Mouse (Mus musculus) embryonic facial prominence, embryonic 12.5 days (tissue): ENCODE data around the gene Pttg1ip. TPM values are rescaled to one million over a fixed set of nuclear protein-coding genes. Genes with fewer than 3 reads are reported as not detected.

Source experiments
- ATAC-seq: fragments of 200-750 bp; cut with Nextera tagmentation; 2 replicates; pipeline ENCODE4 v1.8.0; 2017; ENCODE audit not compliant: insufficient number of reproducible peaks, insufficient read depth, low FRiP score, low TSS enrichment
- H3K27ac ChIP-seq: fragments of 300-500 bp; sonication (generic); 2 replicates; pipeline ENCODE4 v1.5.1; 2016; ENCODE audit warnings: mild to moderate bottlenecking
- H3K27me3 ChIP-seq: fragments of 300-500 bp; sonication (generic); 2 replicates; pipeline ENCODE4 v1.6.1; 2016; ENCODE audit warnings: mild to moderate bottlenecking, moderate library complexity
- H3K36me3 ChIP-seq: fragments of 300-500 bp; sonication (generic); 2 replicates; pipeline ENCODE4 v1.6.1; 2016; ENCODE audit warnings: mild to moderate bottlenecking
- H3K4me1 ChIP-seq: fragments of 300-500 bp; sonication (generic); 2 replicates; pipeline ENCODE4 v1.6.1; 2016
- H3K4me2 ChIP-seq: fragments of 300-500 bp; sonication (generic); replicated peaks from 2 replicates; pipeline ENCODE4 v1.6.1; 2016; ENCODE audit warnings: mild to moderate bottlenecking, moderate library complexity
- H3K4me3 ChIP-seq: fragments of 300-500 bp; sonication (generic); 2 replicates; pipeline ENCODE4 v1.5.1; 2016; ENCODE audit warnings: mild to moderate bottlenecking
- H3K9ac ChIP-seq: fragments of 300-500 bp; sonication (generic); 2 replicates; pipeline ENCODE4 v1.6.1; 2016; ENCODE audit warnings: mild to moderate bottlenecking, moderate library complexity
- H3K9me3 ChIP-seq: fragments of 300-500 bp; sonication (generic); 2 replicates; pipeline ENCODE4 v1.6.1; 2016; ENCODE audit warnings: mild to moderate bottlenecking, moderate library complexity
- WGBS: fragments of 180-500 bp; shearing (Covaris S2); methylation state at CpG from one replicate; pipeline ENCODE4 v1.1.7; 2016; 5-methylcytosine and 5-hydroxymethylcytosine counted together
- polyA plus RNA-seq: library from polyadenylated mRNA; unstranded; fragments of >200 nt; fragmentation: Nextera tagmentation; extraction: Ambion mirVana; gene quantifications from 2 replicates; pipeline ENCODE4 v1.2.1, GENCODE M21; 2016

The Pttg1ip gene
- polyA plus RNA-seq, 1 experiment from 2014 or later: 94.4 TPM

DNA sequence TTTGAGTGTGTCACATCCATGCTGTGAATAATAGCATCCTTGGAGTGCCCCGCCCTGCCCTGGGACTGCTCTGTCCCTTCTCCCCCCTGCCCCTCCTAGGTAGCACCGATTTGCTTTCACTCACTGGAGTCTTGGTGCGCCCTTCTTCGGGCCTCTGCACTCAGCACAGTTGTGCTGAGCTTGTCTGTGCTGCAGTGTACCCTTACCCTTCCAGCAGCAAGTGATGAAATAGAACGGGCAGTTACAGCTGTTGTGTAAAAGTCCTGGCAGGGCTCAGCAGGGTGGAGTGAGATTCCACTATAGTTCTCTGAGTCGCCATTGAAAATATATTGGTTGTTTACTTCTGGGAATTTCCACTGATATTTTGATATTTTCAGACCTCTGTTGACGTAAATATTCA lies 44.5 kb downstream of the Pttg1ip start:
- no peak overlapping the region for H3K4me3 ChIP-seq
- H3K9me3 ChIP-seq: no peaks in the 10 kb centered on the region
- no peak overlapping the region for H3K27ac ChIP-seq
- H3K27me3 ChIP-seq: no peaks in the 10 kb centered on the region
- H3K9ac ChIP-seq: no peak overlapping the region
- no peak overlapping the region for H3K4me2 ChIP-seq
- H3K36me3 ChIP-seq: no peaks in the 10 kb centered on the region
- WGBS: 87% methylated on average over 7 of the region's 7 CpGs
- H3K4me1 ChIP-seq: peaks cover 21% of the 10 kb centered on the region
- no peak for ATAC-seq

DNA sequence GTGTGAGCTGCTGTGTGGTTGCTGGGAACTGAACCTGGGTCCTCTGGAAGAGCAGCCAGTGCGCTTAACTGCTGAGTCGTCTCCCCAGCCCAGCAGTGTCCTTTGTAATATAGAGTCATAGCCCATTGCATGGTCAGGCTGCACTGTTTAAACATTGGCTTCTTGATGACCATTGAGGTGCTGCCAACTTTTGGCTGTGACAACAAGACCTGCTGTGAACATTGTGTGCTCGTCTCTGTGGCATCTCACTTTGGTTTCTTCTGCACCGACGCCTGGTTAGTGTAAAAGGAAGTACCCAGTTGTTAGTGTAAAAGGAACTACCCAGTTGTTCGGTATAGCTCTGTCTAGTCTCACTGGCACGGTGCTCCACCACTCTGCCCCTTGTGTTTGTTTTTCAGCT lies 45.1 kb downstream of the Pttg1ip start:
- Histone ChIP-seq H3K36me3 (peaks cover 5% of the 10 kb centered on the region; the same call in 1 of the 2 replicates), H3K27ac (no peak overlapping the region), H3K27me3 (no peaks in the 10 kb centered on the region), H3K9me3 (no peaks in the 10 kb centered on the region), H3K4me1 (peaks cover 21% of the 10 kb centered on the region), H3K4me2 (no peak overlapping the region), H3K9ac (no peak overlapping the region), H3K4me3 (no peak overlapping the region)
- ATAC-seq: no peak
- 83% methylated on average over 7 of the region's 7 CpGs for WGBS

DNA sequence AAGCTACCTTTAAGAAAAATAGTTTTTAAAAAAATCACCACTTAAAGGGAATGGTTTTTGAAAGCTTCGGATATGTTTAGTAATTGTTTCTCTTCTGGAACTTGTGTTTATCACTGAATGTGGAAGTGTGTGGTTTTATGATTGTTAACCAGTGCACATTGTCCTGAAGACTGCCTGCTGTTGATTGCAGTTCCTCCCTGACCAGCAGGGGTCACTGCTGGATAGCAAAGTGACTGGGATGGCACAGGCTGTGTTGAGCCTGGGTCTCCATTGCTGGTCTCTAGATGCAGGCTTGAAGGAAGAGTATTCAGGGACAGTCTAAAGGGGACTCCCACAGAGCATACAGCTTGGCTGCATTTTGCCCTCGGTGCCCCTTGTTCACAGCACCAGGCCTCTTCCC lies 46.0 kb downstream of the Pttg1ip start:
- H3K9ac ChIP-seq: no peak overlapping the region
- H3K4me1 ChIP-seq: peaks cover 21% of the 10 kb centered on the region
- no peaks in the 10 kb centered on the region for H3K27me3 ChIP-seq
- ATAC-seq: peak; percentile 49; the same call in 1 of the 2 replicates
- no peak overlapping the region for H3K27ac ChIP-seq
- 45% methylated on average over 2 of the region's 2 CpGs for WGBS
- no peak overlapping the region for H3K4me2 ChIP-seq
- H3K36me3 ChIP-seq: peaks cover 12% of the 10 kb centered on the region
- no peaks in the 10 kb centered on the region for H3K9me3 ChIP-seq
- no peak overlapping the region for H3K4me3 ChIP-seq

DNA sequence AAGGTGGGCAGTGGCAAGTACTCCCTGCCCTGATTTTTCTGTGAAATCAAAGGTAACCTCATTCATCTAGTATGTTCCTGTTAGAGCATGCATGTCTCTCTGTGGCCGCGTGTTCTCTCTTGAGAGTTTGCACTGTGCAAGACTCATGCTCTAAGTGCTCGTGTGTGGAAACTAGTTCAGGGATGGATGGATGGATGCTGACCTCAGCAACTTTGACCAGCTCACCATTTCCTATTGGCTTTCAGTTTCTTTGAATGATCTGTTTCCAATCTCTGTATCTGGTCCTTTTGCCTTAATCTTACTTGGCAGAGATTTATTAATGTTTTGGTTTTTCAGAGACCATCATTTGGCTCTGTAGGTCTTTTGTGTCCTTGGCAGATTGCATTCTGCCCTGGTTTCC lies 47.6 kb downstream of the Pttg1ip start:
- Histone ChIP-seq H3K27me3 (no peaks in the 10 kb centered on the region), H3K9me3 (no peaks in the 10 kb centered on the region), H3K36me3 (peaks cover 25% of the 10 kb centered on the region), H3K9ac (no peak overlapping the region), H3K4me3 (no peak overlapping the region), H3K27ac (no peak overlapping the region), H3K4me1 (peaks cover 9% of the 10 kb centered on the region), H3K4me2 (no peak overlapping the region)
- 87% methylated on average over 3 of the region's 3 CpGs for WGBS
- ATAC-seq: no peak

DNA sequence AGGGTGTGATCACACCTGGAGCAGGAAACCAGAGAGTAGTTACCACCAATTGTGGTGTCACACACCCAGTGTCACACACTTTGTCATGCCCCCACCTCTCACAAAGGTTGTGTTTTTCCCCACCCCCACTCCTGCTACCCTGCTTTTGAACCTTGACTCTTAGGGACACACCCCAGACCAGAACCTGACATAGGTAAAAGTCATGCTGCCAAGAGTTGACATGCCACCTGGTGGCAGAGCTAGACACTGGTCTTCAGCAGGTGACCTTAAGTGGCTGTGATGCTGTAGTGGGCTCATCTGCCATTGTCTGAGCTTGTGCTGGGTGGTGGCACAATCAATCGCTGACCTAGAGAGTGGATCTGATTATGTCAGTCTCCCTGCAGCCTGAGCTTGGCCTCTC lies 48.5 kb downstream of the Pttg1ip start:
- 85% methylated on average over 1 of the region's 1 CpGs for WGBS
- H3K27ac ChIP-seq: no peak overlapping the region
- no peaks in the 10 kb centered on the region for H3K27me3 ChIP-seq
- no peak overlapping the region for H3K9ac ChIP-seq
- peaks cover 30% of the 10 kb centered on the region for H3K36me3 ChIP-seq
- no peak overlapping the region for H3K4me3 ChIP-seq
- H3K4me2 ChIP-seq: no peak overlapping the region
- peaks cover under 1% of the 10 kb centered on the region for H3K4me1 ChIP-seq
- no peak for ATAC-seq
- H3K9me3 ChIP-seq: no peaks in the 10 kb centered on the region

DNA sequence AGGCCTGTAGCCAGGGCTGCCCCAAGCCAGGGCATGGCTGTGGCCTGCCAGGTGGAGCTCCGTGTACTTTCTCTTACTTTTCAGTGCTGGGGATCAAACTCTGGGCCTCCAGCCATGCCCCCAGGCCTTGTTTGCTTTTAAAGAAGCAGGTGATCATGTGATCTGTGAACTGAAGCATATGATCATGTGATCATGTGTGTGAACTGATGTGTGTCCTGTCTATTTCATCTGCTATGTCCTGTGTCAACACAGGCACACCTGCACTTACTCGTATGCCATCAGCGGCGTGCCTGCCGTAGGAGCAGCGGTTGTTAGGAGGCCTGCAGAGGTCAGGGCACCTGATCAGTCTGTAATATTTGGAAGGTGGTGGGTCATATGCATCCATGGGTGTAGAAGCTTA lies 52.5 kb downstream of the Pttg1ip start:
- Histone ChIP-seq H3K9ac (no peak overlapping the region), H3K4me3 (no peak overlapping the region), H3K27ac (no peak overlapping the region), H3K9me3 (no peaks in the 10 kb centered on the region), H3K4me2 (no peak overlapping the region), H3K4me1 (no peaks in the 10 kb centered on the region), H3K27me3 (no peaks in the 10 kb centered on the region), H3K36me3 (peaks cover 36% of the 10 kb centered on the region)
- no peak for ATAC-seq
- WGBS: 82% methylated on average over 6 of the region's 6 CpGs

DNA sequence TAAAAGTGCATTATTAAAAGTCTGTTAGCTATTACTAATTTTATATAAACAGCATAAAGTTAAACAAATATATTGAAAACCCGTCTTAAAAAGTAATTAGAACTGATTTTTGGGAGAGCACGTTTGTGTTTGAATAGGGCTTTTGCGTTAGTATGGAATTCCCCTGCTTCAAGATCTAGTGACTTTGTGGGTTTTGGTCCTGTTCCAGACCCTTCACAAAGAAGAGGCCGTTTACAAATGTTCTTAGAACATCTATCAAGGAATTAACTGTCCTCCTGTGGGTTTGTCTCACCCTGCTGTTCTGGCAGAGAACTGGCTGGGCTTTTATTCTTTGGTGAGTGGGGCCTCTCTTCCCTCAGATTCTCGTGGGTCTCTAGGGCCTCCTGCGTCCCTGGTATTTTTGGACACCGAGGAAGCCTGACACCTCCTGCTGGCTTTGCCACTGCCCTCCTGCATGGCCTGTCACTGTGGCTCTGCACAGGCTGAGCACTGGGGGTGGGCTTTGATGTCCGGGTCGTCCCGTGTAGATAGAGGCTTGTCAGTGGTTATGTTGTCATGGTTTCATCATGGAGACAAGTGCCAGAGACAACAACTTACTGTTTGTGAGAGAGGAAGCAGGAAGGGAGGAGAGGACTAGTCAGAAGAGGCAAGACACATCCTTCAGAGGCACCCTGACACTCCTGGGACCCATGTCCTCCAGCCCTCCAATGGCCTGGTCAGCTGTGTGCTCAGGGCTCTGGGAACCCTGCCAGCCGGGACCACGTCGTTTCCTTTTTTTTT lies 53.1 kb downstream of the Pttg1ip start:
- no peaks in the 10 kb centered on the region for H3K9me3 ChIP-seq
- peaks cover 36% of the 10 kb centered on the region for H3K36me3 ChIP-seq
- WGBS: 75% methylated on average over 13 of the region's 13 CpGs

DNA sequence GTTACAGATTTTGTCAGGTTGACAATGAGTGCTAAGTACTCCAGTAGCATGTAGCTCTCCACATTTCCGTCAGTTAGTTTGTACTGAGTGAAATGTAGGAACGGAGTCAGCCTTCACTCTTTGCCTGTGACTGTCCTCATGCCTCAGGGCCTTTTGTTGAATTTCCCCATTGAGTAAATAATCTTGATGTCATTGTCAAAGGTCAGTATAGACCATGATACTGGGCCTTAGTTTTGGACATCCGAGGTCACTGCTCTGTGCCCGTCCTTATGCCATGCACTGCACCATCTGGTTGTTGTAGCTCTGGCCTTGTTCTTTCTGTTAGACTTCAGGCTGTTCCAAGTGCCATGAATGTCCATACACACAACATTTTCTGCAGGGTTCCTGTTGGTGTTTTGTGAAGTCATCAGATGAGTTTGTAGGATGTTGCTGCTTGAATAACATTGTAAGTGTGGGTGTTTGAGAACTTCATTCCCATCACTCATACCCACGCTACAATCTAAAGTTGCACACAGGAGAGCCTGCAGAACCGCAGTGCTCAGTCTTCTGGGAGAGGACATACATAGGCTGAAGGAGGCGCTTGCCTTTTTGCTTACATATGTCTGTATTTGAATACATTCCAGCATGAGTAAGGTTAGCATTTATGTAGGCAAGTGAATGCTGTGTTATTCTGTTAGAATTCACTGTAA lies 54.9 kb downstream of the Pttg1ip start:
- H3K9ac ChIP-seq: no peak overlapping the region
- no peak overlapping the region for H3K4me3 ChIP-seq
- no peaks in the 10 kb centered on the region for H3K9me3 ChIP-seq
- H3K4me2 ChIP-seq: no peak overlapping the region
- H3K36me3 ChIP-seq: peaks cover 48% of the 10 kb centered on the region
- no peaks in the 10 kb centered on the region for H3K4me1 ChIP-seq
- H3K27me3 ChIP-seq: no peaks in the 10 kb centered on the region
- ATAC-seq: no peak
- 88% methylated on average over 7 of the region's 7 CpGs for WGBS
- H3K27ac ChIP-seq: no peak overlapping the region

More for the DNA sequence above, 53.1 kb downstream of the Pttg1ip start:
- Histone ChIP-seq H3K4me1 (no peaks in the 10 kb centered on the region), H3K27ac (0 out of 2 replicates have a peak overlapping the region, but pooled peaks have one; percentile 36), H3K9ac (no peak overlapping the region), H3K4me2 (no peak overlapping the region), H3K27me3 (no peaks in the 10 kb centered on the region), H3K4me3 (no peak overlapping the region)
- no peak for ATAC-seq

DNA sequence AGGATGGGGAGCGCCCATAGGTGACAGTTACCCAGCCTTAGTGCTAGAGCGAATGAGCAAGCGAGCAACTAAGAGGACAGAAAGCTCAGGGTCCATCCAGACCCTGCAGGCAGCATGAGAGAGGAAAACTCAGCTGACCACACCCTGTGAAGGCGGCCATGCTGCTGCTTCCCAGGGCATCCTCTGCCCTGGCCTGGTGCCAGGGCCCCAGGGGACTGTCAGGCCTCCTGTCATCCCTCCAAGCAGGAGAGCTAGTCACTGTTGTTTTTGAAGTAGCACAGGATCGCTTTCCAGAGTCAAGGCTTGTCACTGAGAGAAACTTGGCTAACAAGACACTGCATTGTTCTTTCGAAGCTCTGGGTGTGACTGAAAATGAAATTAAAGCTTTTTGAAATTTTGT lies 57.4 kb downstream of the Pttg1ip start:
- no peaks in the 10 kb centered on the region for H3K27me3 ChIP-seq
- H3K9me3 ChIP-seq: no peaks in the 10 kb centered on the region
- ATAC-seq: no peak
- H3K36me3 ChIP-seq: peaks cover 47% of the 10 kb centered on the region
- H3K4me3 ChIP-seq: no peak overlapping the region
- no peak overlapping the region for H3K27ac ChIP-seq
- no peak overlapping the region for H3K9ac ChIP-seq
- WGBS: 68% methylated on average over 6 of the region's 6 CpGs
- H3K4me2 ChIP-seq: no peak overlapping the region
- H3K4me1 ChIP-seq: no peaks in the 10 kb centered on the region

DNA sequence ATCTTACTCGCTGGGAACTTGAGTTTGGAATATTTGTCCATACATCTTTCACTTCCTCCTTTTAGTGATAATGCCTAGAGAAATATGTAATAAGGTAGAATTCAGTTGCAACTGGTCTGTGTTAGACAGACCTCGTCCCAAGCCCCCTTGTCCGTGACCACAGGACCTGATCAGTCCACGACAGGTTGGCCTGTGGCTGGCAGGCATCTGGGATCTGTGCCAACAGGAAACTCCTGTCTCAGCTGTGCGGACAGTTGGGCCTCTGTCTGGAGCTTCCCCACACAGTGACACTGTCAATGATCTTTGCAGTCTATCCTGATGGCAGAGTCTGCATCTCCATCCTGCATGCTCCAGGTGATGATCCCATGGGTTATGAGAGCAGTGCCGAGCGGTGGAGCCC lies 61.6 kb downstream of the Pttg1ip start:
- Histone ChIP-seq H3K27ac (no peak overlapping the region), H3K27me3 (no peaks in the 10 kb centered on the region), H3K36me3 (peaks cover 70% of the 10 kb centered on the region), H3K9me3 (no peaks in the 10 kb centered on the region), H3K4me2 (no peak overlapping the region), H3K4me3 (no peak overlapping the region), H3K9ac (no peak overlapping the region), H3K4me1 (no peaks in the 10 kb centered on the region)
- 90% methylated on average over 7 of the region's 7 CpGs for WGBS
- no peak for ATAC-seq

DNA sequence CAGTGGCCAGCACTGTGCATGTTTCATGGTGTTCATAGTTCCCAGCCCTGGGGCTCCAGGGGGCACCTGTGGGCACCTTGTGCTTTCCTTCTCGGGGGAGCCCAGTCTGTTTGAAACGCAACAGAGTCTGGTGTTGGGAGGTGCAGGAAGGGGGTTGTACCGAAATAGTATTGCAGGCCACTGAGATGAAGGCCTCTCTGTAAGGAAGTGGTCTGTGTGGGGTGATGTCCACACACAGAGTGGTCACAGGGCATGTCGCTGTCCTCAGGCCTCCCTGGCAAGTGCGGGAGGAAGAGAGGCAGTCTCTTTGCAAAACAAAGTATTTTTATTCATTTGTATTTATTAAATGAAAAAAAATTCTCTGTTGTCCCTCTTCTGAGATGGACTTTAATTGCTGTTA lies 64.1 kb downstream of the Pttg1ip start:
- Histone ChIP-seq H3K4me1 (no peaks in the 10 kb centered on the region), H3K9ac (no peak overlapping the region), H3K27ac (no peak overlapping the region), H3K27me3 (no peaks in the 10 kb centered on the region), H3K4me3 (no peak overlapping the region), H3K36me3 (peaks cover 63% of the 10 kb centered on the region), H3K4me2 (no peak overlapping the region), H3K9me3 (no peaks in the 10 kb centered on the region)
- WGBS: 93% methylated on average over 5 of the region's 5 CpGs
- no peak for ATAC-seq

DNA sequence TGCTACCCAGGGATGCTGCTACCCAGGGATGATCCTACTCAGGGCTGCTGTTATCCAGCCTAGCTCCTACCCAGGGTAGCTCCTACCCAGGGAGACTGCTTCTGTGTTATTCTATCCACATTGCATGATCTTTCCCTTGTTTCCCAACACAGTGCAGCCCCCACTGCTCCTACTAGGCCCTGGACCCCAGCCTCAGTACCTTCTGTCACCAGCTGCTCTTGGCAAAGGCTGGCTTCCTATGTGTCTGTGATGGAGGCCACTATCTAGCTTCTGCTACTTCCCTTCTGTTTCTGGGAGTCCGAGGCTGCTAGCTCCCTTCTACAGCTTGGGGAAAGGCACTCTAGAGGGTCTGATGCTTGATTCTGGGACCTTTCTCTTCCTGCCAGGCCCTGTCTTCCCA lies 65.9 kb downstream of the Pttg1ip start:
- Histone ChIP-seq H3K9me3 (no peaks in the 10 kb centered on the region), H3K4me3 (no peak overlapping the region), H3K9ac (no peak overlapping the region), H3K27ac (no peak overlapping the region), H3K27me3 (no peaks in the 10 kb centered on the region), H3K4me1 (no peaks in the 10 kb centered on the region), H3K4me2 (no peak overlapping the region), H3K36me3 (peaks cover 47% of the 10 kb centered on the region)
- 80% methylated on average over 1 of the region's 1 CpGs for WGBS
- ATAC-seq: no peak
